Mouse (Mus musculus) lung, adult 2 months (tissue): ENCODE results near the gene Cap2.

ENCODE experiments used
- CTCF ChIP-seq: fragments of 200-500 bp; IDR thresholded peaks from 2 replicates; pipeline ENCODE4 v1.5.1; 2011; ENCODE audit warnings: mild to moderate bottlenecking, low read length, control low read depth; ENCODE audit not compliant: insufficient read depth
- POLR2A ChIP-seq: fragments of 200-500 bp; IDR thresholded peaks from 2 replicates; pipeline ENCODE4 v1.6.1; 2011; ENCODE audit warnings: low read depth, mild to moderate bottlenecking, control low read depth, low read length, borderline replicate concordance; ENCODE audit errors: extremely low read depth

DNA sequence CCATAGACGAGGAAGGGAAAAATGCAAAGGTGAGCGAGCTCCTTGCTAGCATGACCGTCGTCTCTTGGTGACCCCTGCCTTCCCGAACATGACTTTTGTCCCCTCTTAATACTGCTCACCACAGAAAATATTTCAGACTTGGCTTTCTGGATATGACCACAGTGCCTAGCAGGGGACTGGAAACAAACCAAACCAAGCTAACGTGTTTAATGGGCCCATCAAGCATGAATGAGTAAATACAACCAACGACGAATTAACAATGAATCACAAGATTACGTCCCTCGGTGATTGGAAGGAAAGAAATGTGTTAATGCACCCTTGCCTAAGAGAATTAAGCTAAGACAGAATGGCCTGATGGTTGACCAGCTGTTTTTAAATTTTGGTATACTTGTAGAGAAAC, 13.9 kb downstream of the Cap2 start:
- TF ChIP-seq CTCF = no peak
- no peak for TF ChIP-seq POLR2A
